Mouse (Mus musculus) embryo, embryonic 11.5 days (tissue): ENCODE results near the gene Nfil3.

Source experiments
- DNase-seq: peaks from one replicate; pipeline ENCODE4 v3.0.0-alpha.2; 2012; ENCODE audit warnings: low read depth, low spot score

Gene Nfil3

DNA sequence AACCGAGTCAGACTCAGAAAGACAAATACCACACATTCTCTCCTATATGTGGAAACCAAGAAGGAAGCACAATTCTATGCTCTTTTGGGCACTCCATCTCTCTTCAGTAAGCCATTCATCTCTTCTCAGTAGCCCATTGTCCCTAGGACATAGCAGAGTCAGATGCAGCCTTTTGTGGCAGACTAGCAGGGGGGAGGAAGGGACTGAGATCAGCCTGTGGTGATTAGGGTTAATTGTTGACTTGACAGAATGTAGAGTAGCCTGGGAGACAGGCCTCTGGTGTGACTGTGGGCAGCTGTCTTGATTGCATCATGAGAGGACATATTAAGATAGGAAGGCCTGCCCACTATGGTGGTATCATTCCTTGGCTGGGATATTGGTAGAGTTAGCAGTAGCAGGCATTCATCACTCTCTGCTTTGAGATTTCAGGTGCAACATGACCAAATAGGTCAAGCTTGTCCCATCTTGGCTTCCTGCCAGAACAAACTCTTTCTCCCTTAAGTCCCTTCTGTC lies 37.9 kb downstream of the Nfil3 start:
- no peak for DNase-seq

DNA sequence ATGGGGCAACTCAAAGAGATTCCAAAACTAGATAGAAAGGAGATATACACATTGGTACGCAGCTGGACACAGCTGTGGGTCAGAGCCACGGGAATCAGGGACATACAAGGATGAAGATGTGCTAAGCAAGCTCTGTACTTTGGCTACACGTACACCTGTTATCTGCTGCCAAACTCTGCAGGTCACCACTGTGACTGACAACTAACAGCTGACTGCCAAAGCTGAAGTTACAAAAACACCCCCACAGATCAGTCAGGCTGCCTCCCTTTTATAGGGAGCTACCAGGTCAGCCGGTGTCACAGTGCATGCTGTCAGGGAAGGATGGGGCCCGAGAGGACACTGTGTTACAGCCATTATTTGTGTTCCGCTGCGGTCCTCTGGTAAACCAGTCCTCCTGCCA lies 39.9 kb downstream of the Nfil3 start:
- DNase-seq = no peak

DNA sequence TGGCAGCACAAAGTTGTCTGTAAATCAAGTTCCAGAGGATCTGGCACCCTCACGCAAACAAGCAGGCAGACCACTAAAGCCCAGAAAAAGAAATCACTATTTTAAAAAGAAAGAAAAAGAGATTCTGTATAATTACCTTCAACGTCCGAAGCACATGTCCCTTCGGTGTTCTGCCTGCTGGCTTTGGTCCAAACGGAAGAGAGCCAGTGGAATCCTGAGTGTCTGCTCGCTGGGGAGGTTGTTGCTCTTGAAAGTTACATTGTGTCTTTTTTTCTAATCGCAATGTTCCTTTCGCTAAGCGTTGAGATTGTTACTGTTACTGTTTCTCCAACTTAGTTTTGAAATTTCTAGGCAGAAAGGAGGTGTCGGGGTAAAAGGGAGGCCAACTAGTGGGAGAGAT lies 50.3 kb downstream of the Nfil3 start:
- DNase-seq = no peak

DNA sequence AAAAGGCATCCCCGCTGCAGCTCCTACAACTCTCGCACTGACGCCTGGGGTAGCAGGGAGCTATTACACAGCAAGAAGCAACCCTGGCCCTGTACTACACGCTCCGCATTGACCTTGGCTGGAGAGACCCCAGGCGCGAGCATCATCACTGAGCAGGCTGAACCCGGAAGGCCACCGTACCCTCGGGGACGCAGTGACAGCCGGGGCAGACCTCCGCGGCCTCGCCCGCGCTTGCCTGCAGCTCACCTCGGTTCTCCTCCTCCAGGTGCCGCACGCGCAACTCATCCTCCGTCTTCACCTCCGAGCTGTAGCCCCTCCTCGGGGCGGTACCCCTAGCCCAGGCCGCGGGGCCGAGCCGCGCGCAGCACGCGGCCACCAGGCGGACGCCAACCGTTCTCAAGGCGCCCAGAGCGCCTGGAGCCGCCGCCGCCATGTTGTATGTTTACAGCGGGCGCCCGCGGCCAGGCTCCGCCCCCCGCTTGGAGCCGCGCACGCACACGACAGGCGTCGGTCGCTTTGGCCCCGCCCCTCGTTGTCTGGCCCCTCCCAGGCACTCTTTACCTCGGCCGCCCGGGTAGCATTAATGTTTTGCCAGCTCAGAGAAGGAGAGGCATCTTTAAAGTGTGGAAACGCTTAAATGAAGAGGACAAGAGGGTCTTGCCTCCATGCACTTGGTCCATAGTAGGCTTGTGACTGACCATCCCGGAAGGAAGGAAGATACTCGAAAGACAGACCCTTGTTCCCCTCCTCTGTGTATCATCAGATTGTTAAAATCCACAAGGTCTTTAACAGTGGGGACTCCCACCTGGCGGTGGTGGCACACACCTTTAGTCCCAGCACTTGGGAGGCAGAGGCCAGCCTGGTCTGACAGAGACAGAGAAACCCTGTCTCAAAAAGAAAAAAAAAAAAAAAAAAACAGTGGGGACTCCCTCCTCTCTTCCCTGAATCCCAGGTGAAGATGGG lies 51.4 kb downstream of the Nfil3 start, which contains the start of gene Auh:
Gene Auh (minus strand): TSS at position 473 of the 963 bp plus-strand sequence.
- DNase-seq = peak; percentile 85

DNA sequence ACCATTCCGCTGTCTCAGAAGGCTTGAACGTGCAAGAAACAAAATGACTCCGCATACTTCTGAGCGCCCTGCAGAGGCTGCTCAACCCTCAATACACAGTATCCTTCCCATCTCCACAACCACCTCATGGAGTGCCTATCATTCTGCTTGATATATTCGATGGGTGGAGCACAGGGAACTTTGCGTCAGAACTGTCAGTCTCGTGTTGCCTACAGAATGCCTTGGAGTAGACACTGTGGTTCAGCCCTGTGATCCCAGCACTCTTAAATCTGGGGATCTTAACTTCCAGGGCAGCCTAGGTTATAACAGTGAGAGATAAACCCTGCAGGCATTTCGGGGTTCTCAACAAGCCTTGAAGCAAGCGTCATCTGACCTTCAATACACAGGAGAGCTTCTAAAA lies 52.5 kb downstream of the Nfil3 start:
- DNase-seq = no peak

DNA sequence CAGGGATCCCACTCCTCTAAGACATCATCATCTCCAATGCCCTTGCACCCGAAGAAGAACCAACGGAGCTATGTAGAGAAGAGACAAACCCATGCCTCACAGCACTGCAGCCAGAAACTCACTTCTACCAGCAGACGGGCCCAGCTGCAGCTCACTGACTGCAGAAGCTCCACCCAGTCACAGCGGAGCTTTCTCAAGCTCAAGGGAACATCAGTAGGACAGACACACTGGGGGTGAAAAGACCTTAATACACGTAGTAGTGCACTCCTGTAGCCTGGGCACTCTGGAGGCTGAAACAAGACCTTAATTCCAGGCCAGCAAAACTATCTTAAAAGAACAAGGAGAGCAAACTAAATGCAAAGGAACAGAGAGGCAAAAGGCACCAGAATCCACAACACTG lies 56.4 kb downstream of the Nfil3 start:
- DNase-seq = no peak

DNA sequence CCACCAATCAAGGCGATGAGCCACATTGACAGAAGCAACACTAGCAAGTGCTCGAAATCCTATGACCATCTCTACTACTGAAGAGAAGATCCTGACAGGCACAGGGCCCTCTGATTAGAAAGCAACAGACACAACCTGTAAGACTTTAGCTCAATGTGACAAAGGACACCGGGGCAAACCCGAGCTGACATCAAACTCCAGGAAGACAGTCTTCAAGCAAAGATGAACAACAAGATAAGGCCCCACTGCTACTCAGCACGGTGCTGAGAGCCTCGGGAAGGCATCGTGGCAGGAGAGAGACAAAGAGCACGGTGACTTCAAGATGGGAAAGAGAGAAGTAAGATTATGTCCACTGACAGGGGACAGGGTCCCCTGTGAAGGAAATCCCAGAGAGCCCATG lies 58.9 kb downstream of the Nfil3 start:
- no peak for DNase-seq

DNA sequence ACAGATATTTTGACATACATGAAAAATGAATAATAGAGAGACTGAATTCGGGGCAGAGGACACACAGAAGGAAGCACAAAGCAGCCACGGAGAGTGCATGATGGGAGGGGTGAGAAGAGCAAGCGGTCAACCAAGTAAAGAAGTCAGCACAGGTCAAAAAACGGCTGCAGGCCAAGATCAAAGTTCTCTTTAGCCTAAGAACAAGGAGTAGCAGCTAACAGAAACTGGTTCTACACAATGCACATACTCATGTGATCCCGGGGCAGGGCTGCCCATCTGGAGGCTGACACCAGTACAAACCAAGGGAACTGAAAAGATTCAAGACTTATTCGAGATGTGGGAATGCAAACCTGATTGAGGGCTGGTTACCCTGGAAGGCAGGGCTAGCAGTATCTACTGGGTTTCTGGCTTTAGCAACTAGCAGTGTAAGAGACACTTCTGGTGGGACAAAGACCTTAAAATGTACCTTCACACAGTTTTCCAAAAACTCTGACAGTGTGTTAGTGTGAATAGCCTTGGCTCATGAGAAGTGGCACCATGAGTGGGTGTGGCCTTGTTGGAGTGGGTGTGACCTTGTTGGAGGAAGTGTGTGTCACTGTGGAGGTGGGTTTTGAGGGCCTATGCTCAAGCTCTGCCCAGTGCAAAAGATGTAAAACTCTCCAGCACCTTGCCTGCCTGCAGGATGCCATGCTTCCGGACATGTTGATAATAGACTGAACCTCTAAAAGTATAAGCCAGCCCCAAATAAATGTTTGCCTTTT lies 59.6 kb downstream of the Nfil3 start:
- DNase-seq = no peak

DNA sequence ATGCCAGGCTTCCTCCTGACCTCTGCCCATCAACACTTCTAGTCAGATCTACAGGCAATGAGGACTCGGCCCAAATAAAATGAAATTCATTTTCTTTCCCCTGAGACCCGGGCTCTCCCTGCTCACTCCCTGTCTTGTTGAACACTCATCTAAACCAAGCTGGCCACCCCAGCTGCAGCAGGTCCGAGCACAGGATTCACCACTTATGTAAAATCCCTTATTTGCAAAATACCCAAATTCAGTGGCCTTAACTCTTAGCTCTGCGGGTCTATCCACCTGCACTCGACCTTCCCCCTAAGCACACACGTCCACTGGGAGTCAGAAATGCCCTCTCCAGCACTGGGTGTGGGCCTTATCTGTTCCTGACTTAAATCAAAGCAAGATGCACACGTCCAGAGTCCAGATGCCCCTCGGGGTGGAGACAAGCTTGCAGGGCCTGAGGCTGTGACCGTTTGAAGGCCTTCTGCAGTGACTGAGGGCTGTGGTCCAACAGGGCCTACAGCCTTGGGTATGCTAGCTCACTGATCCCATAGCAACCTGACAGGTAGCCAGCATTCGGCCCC lies 61.0 kb downstream of the Nfil3 start:
- no peak for DNase-seq

DNA sequence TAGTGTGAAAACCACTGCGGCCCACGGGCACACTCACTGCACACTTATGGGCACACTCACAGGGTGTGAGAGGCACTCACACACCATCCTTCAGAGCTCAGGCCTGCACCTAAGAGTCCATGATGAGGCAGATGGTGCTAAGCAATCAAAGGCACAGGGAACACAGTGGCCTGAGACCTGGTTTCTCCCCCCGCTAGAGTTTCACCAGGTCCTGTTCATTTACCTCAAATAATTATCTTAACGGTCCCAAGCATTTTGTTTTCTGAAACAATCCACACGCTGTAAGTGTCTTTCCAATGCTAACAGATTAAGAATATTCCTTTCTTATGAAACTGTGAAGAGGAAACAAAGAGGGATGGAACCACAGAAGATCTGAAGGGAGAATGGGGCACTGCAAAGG lies 62.5 kb downstream of the Nfil3 start:
- no peak for DNase-seq
